Mouse (Mus musculus) myocyte (in vitro differentiated cells): Measurements from ENCODE around the gene Nlrc3.

Experiments used
- MAX ChIP-seq: IDR thresholded peaks from one replicate; pipeline ENCODE4 v1.6.1; 2011; ENCODE audit warnings: low read depth, mild to moderate bottlenecking, control low read depth
- POLR2A ChIP-seq: IDR thresholded peaks from one replicate; pipeline ENCODE4 v1.6.1; 2011; ENCODE audit warnings: low read depth, mild to moderate bottlenecking, control low read depth, moderate library complexity; ENCODE audit not compliant: insufficient read length

GRCm38 (mm10) chr16:3959261-3959660 lies 17.2 kb downstream of the Nlrc3 start:
- TF ChIP-seq MAX (no peak), POLR2A (no peak)
